Mouse (Mus musculus) hindbrain, embryonic 14.5 days (tissue): ENCODE data around the gene Nxnl1. TPM values are rescaled to one million over a fixed set of nuclear protein-coding genes. Genes with fewer than 3 reads are reported as not detected.

Source experiments
- ATAC-seq: fragments of 200-750 bp; cut with Nextera tagmentation; 2 replicates; pipeline ENCODE4 v1.8.0; 2017; ENCODE audit warnings: moderate number of reproducible peaks, mild to moderate bottlenecking, moderate TSS enrichment, moderate library complexity; ENCODE audit not compliant: low FRiP score
- DNase-seq: peaks from one replicate; pipeline ENCODE4 v3.0.0-alpha.2; 2015; ENCODE audit warnings: low spot score
- H3K27ac ChIP-seq: fragments of 300-500 bp; sonication (generic); 2 replicates; pipeline ENCODE4 v1.5.1; 2014; ENCODE audit warnings: mild to moderate bottlenecking, moderate library complexity
- H3K27me3 ChIP-seq: fragments of 300-500 bp; sonication (generic); 2 replicates; pipeline ENCODE4 v1.6.1; 2014; ENCODE audit warnings: mild to moderate bottlenecking, low read length, mixed read lengths; ENCODE audit not compliant: control insufficient read depth, insufficient read depth
- H3K36me3 ChIP-seq: fragments of 300-500 bp; sonication (generic); replicated peaks from 2 replicates; pipeline ENCODE4 v1.6.1; 2014; ENCODE audit not compliant: control insufficient read depth, insufficient read depth
- H3K4me1 ChIP-seq: fragments of 300-500 bp; sonication (generic); replicated peaks from 2 replicates; pipeline ENCODE4 v1.6.1; 2014; ENCODE audit warnings: antibody characterized with exemption, low read length, mixed read lengths; ENCODE audit not compliant: control insufficient read depth, insufficient read depth
- H3K4me2 ChIP-seq: fragments of 300-500 bp; sonication (generic); replicated peaks from 2 replicates; pipeline ENCODE4 v1.6.1; 2014; ENCODE audit warnings: mild to moderate bottlenecking, moderate library complexity
- H3K4me3 ChIP-seq: fragments of 300-500 bp; sonication (generic); replicated peaks from 2 replicates; pipeline ENCODE4 v1.5.1; 2014; ENCODE audit warnings: mild to moderate bottlenecking, low read length
- H3K9ac ChIP-seq: fragments of 300-500 bp; sonication (generic); 2 replicates; pipeline ENCODE4 v1.6.1; 2014
- H3K9me3 ChIP-seq: fragments of 300-500 bp; sonication (generic); 2 replicates; pipeline ENCODE4 v1.6.1; 2016; ENCODE audit warnings: low read length; ENCODE audit not compliant: control insufficient read depth
- WGBS: fragments of 180-500 bp; shearing (Covaris S2); extraction: QIAGEN DNeasy Blood & Tissue Kit; methylation state at CpG from one replicate; pipeline ENCODE4 v1.1.7; 2014; 5-methylcytosine and 5-hydroxymethylcytosine counted together
- polyA plus RNA-seq: library from polyadenylated mRNA; unstranded; fragments of >200 nt; fragmentation: Nextera tagmentation; extraction: Ambion mirVana; gene quantifications from 2 replicates; pipeline ENCODE4 v1.2.1, GENCODE M21; 2014

Nxnl1 gene
- polyA plus RNA-seq, 1 experiment from 2014 or later: 0.13 TPM

- no peak overlapping the region for H3K9ac ChIP-seq
- DNase-seq (no peak), ATAC-seq (no peak)
- WGBS: 70% methylated on average over 5 of the region's 5 CpGs
- H3K9me3 ChIP-seq: no peaks in the 10 kb centered on the region
- H3K4me3 ChIP-seq: no peak overlapping the region
- 0 out of 2 replicates have a peak, but pooled peaks cover 2% of the 10 kb centered on the region for H3K27me3 ChIP-seq
- no peak overlapping the region for H3K4me2 ChIP-seq
- H3K36me3 ChIP-seq: no peaks in the 10 kb centered on the region
- H3K4me1 ChIP-seq: no peaks in the 10 kb centered on the region
- H3K27ac ChIP-seq: no peak overlapping the region
Observed at GRCm38 (mm10) chr8:71515043-71515442, 51.4 kb downstream of the Nxnl1 start.

GRCm38 (mm10) chr8:71513018-71513754, 53.2 kb downstream of the Nxnl1 start:
- no peak overlapping the region for H3K27ac ChIP-seq
- ATAC-seq: no peak
- no peak overlapping the region for H3K4me3 ChIP-seq
- H3K36me3 ChIP-seq: no peaks in the 10 kb centered on the region
- WGBS: 74% methylated on average over 15 of the region's 15 CpGs
- no peak overlapping the region for H3K9ac ChIP-seq
- no peak overlapping the region for H3K4me2 ChIP-seq
- 0 out of 2 replicates have a peak, but pooled peaks cover under 1% of the 10 kb centered on the region for H3K4me1 ChIP-seq
- no peak for DNase-seq
- H3K9me3 ChIP-seq: no peaks in the 10 kb centered on the region
- H3K27me3 ChIP-seq: peaks cover 17% of the 10 kb centered on the region

- peaks cover 10% of the 10 kb centered on the region for H3K4me1 ChIP-seq
- WGBS: 71% methylated on average over 14 of the region's 14 CpGs
- no peak within 1 kb of the TSS for H3K4me3 ChIP-seq
- H3K9me3 ChIP-seq: no peaks in the 10 kb centered on the region
- DNase-seq (no peak), ATAC-seq (no peak)
- H3K36me3 ChIP-seq: no peaks in the 10 kb centered on the region
- no peak within 1 kb of the TSS for H3K9ac ChIP-seq
- no peak within 1 kb of the TSS for H3K4me2 ChIP-seq
- H3K27me3 ChIP-seq: peaks cover 32% of the 10 kb centered on the region
- no peak within 1 kb of the TSS for H3K27ac ChIP-seq
Observed at GRCm38 (mm10) chr8:71511644-71512043, 54.8 kb downstream of the Nxnl1 start, which contains the start of gene Plvap. Gene Plvap, minus strand, starts transcription at chr8:71511752.

Other genes starting within 250 kb of the Nxnl1 start
- gene Use1, start 199.8 kb downstream of the Nxnl1 start, polyA plus RNA-seq: 112 and 126 TPM in 2 replicates
- gene Ocel1, start 195.3 kb downstream of the Nxnl1 start, polyA plus RNA-seq: 4.8 and 5.0 TPM in 2 replicates
- 35.9 and 37.5 TPM in 2 replicates for gene Nr2f6, start 184.6 kb downstream of the Nxnl1 start, polyA plus RNA-seq
- 4.7 and 6.0 TPM in 2 replicates for gene Ushbp1, start 170.8 kb downstream of the Nxnl1 start, polyA plus RNA-seq
- 88.2 and 89.7 TPM in 2 replicates for gene Babam1, start 169.7 kb downstream of the Nxnl1 start, polyA plus RNA-seq
- 3.8 and 4.7 TPM in 2 replicates for gene Ankle1, start 160.6 kb downstream of the Nxnl1 start, polyA plus RNA-seq
- gene Abhd8, start 102.9 kb downstream of the Nxnl1 start, polyA plus RNA-seq: 125 and 126 TPM in 2 replicates
- 158 and 195 TPM in 2 replicates for gene Mrpl34, start 101.6 kb downstream of the Nxnl1 start, polyA plus RNA-seq
- gene Dda1, start 97.4 kb downstream of the Nxnl1 start, polyA plus RNA-seq: 218 and 236 TPM in 2 replicates
- gene Ano8, start 80.6 kb downstream of the Nxnl1 start, polyA plus RNA-seq: 8.5 and 10.6 TPM in 2 replicates
- 4.7 and 7.3 TPM in 2 replicates for gene Gtpbp3, start 78.5 kb downstream of the Nxnl1 start, polyA plus RNA-seq
- gene Plvap, start 54.8 kb downstream of the Nxnl1 start, polyA plus RNA-seq: 9.2 and 10.5 TPM in 2 replicates
- 0.22 and 0.92 TPM in 2 replicates for gene Ccdc194, start 40.9 kb downstream of the Nxnl1 start, polyA plus RNA-seq
- 4.0 and 5.4 TPM in 2 replicates for gene Bst2, start 29.1 kb downstream of the Nxnl1 start, polyA plus RNA-seq
- gene Mvb12a, start 23.7 kb downstream of the Nxnl1 start, polyA plus RNA-seq: 50.8 and 66.6 TPM in 2 replicates
- 0.32 TPM in 1 of 2 replicates, not detected in the other for gene Tmem221, start 7.7 kb downstream of the Nxnl1 start, polyA plus RNA-seq
- gene Slc27a1, start 2.3 kb upstream of the Nxnl1 start, polyA plus RNA-seq: 41.6 and 57.3 TPM in 2 replicates
- gene Pgls, start 25.6 kb upstream of the Nxnl1 start, polyA plus RNA-seq: 243 and 246 TPM in 2 replicates
- 5.2 and 5.7 TPM in 2 replicates for gene Fam129c, start 31.0 kb upstream of the Nxnl1 start, polyA plus RNA-seq
- 62.4 and 66.0 TPM in 2 replicates for gene Colgalt1, start 44.4 kb upstream of the Nxnl1 start, polyA plus RNA-seq
- 16.6 and 16.7 TPM in 2 replicates for gene Unc13a, start 105.2 kb upstream of the Nxnl1 start, polyA plus RNA-seq
- 5.4 TPM in 2 replicates for gene Jak3, start 109.7 kb upstream of the Nxnl1 start, polyA plus RNA-seq
- 1.4 and 1.5 TPM in 2 replicates for gene Insl3, start 122.6 kb upstream of the Nxnl1 start, polyA plus RNA-seq
- gene B3gnt3, start 135.2 kb upstream of the Nxnl1 start, polyA plus RNA-seq: 0.21 and 0.41 TPM in 2 replicates
- 57.3 and 61.0 TPM in 2 replicates for gene Fcho1, start 159.1 kb upstream of the Nxnl1 start, polyA plus RNA-seq